Mouse (Mus musculus) left cerebral cortex, adult 11 months (tissue): ENCODE measurements around the gene Myo1h.

Experiments
- DNase-seq: peaks from one replicate; pipeline ENCODE4 v3.0.0; 2022; ENCODE audit warnings: low spot score

Gene Myo1h

GRCm38 (mm10) chr5:114296693-114297631 lies 8.0 kb downstream of the Myo1h start:
- DNase-seq, result no peak

GRCm38 (mm10) chr5:114298212-114298894 lies 9.4 kb downstream of the Myo1h start:
- DNase-seq, result no peak

GRCm38 (mm10) chr5:114299156-114299855 lies 10.3 kb downstream of the Myo1h start:
- no peak for DNase-seq

GRCm38 (mm10) chr5:114299883-114300610 lies 11.1 kb downstream of the Myo1h start:
- DNase-seq, result no peak

DNA sequence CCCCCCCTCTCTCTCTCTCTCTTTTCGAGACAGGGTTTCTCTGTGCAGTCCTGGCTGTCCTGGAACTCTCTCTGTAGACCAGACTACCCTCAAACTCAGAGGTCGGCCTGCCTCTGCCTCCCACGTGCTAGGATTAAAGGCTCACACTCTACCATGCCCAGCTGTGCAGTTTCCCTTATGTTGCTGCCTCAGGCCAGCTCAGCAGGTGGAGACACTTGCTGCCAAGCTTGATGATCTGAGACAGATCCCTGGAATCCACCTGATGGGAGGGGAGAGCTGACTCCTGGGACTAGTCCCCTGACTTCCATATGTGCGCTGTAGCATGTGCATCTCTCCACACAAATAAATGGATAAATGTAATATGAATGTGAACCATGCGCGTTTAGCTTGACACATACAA lies 14.2 kb downstream of the Myo1h start:
- no peak for DNase-seq

DNA sequence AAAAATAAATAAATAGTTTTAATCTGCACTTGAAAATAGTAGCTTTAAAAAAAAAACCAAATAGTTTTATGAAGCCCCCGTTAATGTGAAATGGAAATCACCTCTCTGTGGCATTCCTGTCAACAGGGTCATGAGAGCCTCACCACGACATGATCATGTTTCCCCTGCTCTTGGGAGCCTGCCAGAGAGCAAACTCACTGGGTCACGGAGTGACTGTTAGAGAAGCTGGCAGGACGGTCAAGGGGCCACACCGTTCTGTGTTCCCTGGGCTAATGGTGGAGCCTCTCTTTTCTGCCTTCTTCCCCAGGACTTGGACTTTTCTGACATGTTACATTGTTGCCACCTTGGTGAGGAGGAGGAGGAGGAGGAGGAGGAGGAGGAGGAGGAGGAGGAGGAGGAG lies 17.5 kb downstream of the Myo1h start:
- no peak for DNase-seq

DNA sequence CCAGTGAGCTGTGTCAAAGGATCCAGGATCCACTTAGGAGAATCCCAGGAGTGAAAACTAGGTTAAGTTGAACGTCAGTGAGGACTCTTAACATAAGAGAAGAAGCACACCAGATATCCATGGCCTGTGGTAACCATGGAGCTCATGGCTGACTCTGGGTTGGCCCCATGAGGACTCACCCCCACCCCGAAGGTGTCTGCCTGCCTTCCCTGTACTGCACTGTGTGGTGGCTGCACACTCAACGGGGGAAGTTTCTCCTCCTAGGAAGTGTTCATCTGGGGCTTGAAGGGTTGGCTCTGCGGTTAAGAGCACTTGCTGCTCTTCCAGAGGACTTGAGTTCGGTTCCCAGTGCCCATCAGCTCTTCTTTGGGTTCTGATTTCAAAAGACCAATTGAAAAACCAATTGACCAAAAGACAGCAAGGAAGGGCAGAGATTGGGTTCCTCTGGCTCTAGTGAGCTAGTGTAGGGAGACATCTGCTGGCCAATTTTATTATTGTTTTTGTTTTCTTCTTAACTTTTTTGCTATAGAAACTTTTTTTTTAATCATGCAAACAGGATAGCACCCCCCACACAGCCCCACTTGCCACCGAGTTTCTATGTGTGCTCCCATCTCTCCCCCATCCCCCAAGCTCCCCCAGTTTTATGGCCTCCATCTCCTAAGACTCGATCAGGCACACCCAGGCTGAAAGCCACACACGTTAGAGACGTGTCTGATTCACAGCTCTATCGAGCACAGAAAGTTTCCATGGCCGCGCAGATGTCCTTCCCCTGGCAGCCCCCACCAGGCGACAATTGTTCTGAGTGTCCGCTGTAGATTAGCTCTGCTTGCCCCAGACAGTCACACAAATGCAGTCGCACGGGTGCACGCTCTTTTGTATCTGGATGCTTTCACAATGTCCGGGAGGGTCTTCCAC lies 20.1 kb downstream of the Myo1h start:
- DNase-seq, result no peak

GRCm38 (mm10) chr5:114309680-114310036 lies 20.7 kb downstream of the Myo1h start:
- DNase-seq, result no peak

DNA sequence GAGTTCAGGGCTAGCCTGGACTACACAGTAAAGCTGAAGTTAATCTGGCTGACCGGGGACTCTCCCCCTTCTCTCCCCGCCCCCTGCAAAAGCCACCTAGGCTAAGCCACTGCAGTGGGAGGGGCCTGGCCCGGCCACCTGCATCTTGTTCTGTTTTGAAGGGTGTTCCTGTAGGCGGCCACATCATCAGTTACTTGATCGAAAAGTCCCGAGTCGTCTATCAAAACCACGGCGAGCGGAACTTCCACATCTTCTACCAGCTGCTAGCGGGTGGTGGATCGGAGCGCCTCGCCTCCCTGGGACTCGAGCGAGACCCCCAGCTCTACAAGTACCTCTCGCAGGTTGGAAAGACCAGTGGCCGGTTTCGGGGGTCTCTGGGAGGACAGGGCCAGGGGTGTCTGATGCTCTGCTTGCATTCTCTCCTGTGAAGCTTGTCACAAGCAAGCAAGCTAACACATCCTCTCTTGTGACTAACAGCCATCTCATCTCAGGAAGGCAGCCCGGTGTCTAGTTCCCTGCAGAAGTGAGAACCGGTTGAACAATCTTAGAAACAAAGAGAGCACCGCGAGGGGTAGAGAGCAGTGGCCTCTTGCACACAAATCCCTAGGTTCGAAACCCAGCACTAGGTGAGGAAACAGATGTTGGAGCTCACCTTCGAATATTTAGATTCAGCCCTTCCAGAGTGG lies 34.3 kb downstream of the Myo1h start:
- no peak for DNase-seq

- no peak for DNase-seq
Measured at GRCm38 (mm10) chr5:114323791-114324507, 35.0 kb downstream of the Myo1h start.

DNA sequence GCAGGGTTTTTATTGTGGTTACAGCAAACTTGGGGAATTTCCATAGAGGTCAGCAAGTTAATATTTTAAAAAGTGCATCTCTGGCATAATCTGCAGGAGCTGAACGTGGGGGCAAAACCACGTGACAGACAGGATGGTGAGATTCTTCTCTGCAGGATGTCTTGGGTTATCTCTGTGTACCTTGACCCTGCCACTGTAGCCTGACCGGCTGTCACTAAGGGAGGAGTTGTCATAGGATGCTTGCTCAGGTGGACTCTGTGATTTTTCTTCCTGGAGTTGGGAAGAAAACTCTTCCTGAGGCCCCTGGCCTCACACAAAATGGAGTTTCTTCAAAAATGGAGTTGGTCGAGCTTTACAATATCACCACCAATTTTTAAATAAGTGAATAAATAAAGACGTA lies 54.0 kb downstream of the Myo1h start:
- DNase-seq, result no peak

- DNase-seq, result no peak
Measured at GRCm38 (mm10) chr5:114343612-114344011, 54.6 kb downstream of the Myo1h start.

DNA sequence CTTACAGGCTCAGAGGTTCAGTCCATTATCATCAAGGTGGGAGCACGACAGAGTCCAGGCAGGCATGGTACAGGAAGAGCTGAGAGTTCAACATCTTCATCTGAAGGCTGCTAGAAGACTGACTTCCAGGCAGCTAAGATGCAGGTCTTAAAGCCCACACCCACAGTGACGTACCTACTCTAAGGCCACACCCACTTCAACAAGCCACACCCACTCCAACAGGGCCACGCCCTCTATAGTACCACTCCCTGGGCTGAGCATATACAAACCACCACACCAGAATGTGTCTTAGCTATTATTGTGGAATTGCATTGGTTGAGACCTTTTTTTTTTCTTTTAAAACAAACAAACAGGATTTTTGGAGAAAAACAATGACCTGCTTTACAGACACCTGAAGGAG lies 56.6 kb downstream of the Myo1h start:
- DNase-seq, result no peak

- no peak for DNase-seq
Measured at GRCm38 (mm10) chr5:114347005-114347404, 58.0 kb downstream of the Myo1h start.

GRCm38 (mm10) chr5:114351490-114351889 lies 62.5 kb downstream of the Myo1h start:
- no peak for DNase-seq

GRCm38 (mm10) chr5:114356250-114356935 lies 67.4 kb downstream of the Myo1h start:
- peak; percentile 66 for DNase-seq

- no peak for DNase-seq
Measured at GRCm38 (mm10) chr5:114356936-114357751, 68.2 kb downstream of the Myo1h start.

DNA sequence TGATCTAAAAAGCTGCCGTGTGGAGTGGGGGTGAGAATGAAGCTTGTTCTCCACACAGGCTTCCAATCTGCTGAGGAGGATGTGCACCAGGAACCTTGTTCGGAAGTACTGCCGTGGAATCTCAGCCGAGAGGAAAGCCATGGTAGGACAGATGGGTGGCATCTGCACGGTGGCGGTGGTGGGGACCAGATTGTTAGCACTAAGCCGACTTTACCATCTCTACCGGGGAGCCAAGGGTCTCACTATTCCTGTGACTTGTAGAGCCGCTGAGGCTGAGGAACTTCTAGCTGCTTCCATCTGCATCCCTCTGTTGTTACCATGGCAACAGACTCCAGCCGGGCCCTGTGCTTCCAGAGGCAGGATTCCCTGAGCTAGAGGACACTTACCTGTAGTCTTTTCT lies 69.9 kb downstream of the Myo1h start:
- DNase-seq, result peak; percentile 58
